Mouse (Mus musculus) cerebellum, adult 2 months (tissue): ENCODE measurements at regions not wholly inside any gene's neighbourhood (a gene's known extent, or its start where the extent isn't known, plus 50 kb on each side); places are given as distances from the start of the nearest gene placed in this dataset.

Source experiments
- DNase-seq, 2 experiments: peaks; one replicate each; pipeline ENCODE4 v3.0.0; 2021
- H3K27ac ChIP-seq: fragments of 200-500 bp; 2 replicates; pipeline ENCODE4 v1.5.1; 2012; ENCODE audit warnings: low read length, control low read depth, inconsistent platforms; ENCODE audit not compliant: insufficient read depth
- H3K27me3 ChIP-seq: fragments of 200-500 bp; 2 replicates; pipeline ENCODE4 v1.6.1; 2012; ENCODE audit warnings: inconsistent platforms, mild to moderate bottlenecking, low read length, moderate library complexity; ENCODE audit not compliant: control insufficient read depth, insufficient read depth
- H3K4me1 ChIP-seq: fragments of 200-500 bp; 2 replicates; pipeline ENCODE4 v1.6.1; 2011; ENCODE audit warnings: low read length; ENCODE audit not compliant: control insufficient read depth, insufficient read depth
- H3K4me3 ChIP-seq: fragments of 200-500 bp; replicated peaks from 2 replicates; pipeline ENCODE3; 2011; ENCODE audit warnings: mild to moderate bottlenecking, low read depth, low read length, control low read depth; ENCODE audit not compliant: insufficient read depth
- CTCF ChIP-seq: fragments of 200-500 bp; IDR thresholded peaks from 2 replicates; pipeline ENCODE4 v1.5.1; 2011; ENCODE audit warnings: low read depth, mild to moderate bottlenecking, control low read depth, low read length, moderate library complexity, borderline replicate concordance; ENCODE audit not compliant: insufficient read depth
- POLR2A ChIP-seq: fragments of 200-500 bp; IDR thresholded peaks from 2 replicates; pipeline ENCODE4 v1.6.1; 2011; ENCODE audit warnings: low read length, control low read depth, borderline replicate concordance; ENCODE audit not compliant: insufficient read depth
- WGBS: fragments of 180-500 bp; shearing (Covaris S2); methylation state at CpG from one replicate; pipeline ENCODE4 v1.1.7; 2018; 5-methylcytosine and 5-hydroxymethylcytosine counted together

DNA sequence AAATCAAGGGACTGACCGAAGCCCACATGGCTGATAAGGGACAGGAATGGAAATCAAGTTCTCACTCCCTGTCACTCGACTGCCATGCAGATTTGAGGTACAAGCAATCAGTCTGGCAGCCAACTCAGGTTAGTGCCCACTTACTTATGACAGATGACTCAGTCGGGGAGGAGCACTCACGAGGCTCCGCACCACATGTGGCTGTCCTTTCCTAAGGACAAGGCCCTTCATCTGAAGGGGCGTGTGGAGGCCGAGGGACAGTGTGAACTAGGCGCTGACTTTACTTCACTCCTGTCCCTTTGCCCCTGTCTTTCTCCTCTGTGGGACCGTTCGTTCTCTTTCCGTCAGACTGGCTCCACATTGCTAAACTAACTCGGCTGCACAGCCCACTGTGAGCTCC is 139.7 kb upstream of the Azi2 start:
- H3K4me3 ChIP-seq: no peak overlapping the region
- no peak for DNase-seq
- H3K4me1 ChIP-seq: peaks cover 18% of the 10 kb centered on the region
- no peaks in the 10 kb centered on the region for H3K27me3 ChIP-seq
- 86% methylated on average over 12 of the region's 12 CpGs for WGBS
- H3K27ac ChIP-seq: no peak overlapping the region
- TF ChIP-seq POLR2A (no peak), CTCF (no peak)

- TF ChIP-seq CTCF (no peak), POLR2A (no peak)
- H3K27me3 ChIP-seq: no peaks in the 10 kb centered on the region
- no peak for DNase-seq
- 70% methylated on average over 8 of the region's 8 CpGs for WGBS
- H3K27ac ChIP-seq: no peak overlapping the region
- no peaks in the 10 kb centered on the region for H3K4me1 ChIP-seq
- H3K4me3 ChIP-seq: no peak overlapping the region
These were observed 143.8 kb upstream of the Azi2 start for GRCm38 (mm10) chr9:117896517-117896916.

DNA sequence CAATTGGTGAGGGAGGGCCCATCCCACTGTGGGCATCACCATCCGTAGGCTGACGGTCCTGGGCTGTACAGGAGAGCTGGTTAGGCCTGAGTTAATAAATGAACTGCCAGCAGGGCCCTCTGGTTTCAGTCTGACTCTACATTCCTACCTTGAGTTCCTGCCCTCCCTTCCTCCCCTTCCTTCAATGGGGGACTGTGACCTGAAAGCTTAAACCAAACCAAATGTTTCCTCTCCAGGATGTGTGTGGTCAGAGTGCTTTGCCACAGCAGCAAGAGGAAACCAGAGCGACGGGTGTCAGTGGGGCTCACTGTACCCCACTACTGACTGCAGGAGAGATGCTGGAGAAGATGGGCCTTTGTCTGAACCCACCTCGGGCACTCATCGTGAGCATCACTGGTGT is 147.7 kb upstream of the Azi2 start:
- TF ChIP-seq CTCF (no peak), POLR2A (no peak)
- H3K27ac ChIP-seq: no peak overlapping the region
- no peaks in the 10 kb centered on the region for H3K4me1 ChIP-seq
- H3K4me3 ChIP-seq: no peak overlapping the region
- DNase-seq: no peak
- 86% methylated on average over 6 of the region's 6 CpGs for WGBS
- no peaks in the 10 kb centered on the region for H3K27me3 ChIP-seq

GRCm38 (mm10) chr9:117873172-117873571 is 167.1 kb upstream of the Azi2 start:
- no peak for DNase-seq
- Histone ChIP-seq H3K27ac (no peak overlapping the region), H3K27me3 (peaks cover 2% of the 10 kb centered on the region; the same call in 1 of the 2 replicates), H3K4me3 (peak overlapping the region; percentile 77), H3K4me1 (no peaks in the 10 kb centered on the region)
- no peak for TF ChIP-seq POLR2A
- no peak for TF ChIP-seq CTCF
- WGBS: 43% methylated on average over 8 of the region's 8 CpGs

DNA sequence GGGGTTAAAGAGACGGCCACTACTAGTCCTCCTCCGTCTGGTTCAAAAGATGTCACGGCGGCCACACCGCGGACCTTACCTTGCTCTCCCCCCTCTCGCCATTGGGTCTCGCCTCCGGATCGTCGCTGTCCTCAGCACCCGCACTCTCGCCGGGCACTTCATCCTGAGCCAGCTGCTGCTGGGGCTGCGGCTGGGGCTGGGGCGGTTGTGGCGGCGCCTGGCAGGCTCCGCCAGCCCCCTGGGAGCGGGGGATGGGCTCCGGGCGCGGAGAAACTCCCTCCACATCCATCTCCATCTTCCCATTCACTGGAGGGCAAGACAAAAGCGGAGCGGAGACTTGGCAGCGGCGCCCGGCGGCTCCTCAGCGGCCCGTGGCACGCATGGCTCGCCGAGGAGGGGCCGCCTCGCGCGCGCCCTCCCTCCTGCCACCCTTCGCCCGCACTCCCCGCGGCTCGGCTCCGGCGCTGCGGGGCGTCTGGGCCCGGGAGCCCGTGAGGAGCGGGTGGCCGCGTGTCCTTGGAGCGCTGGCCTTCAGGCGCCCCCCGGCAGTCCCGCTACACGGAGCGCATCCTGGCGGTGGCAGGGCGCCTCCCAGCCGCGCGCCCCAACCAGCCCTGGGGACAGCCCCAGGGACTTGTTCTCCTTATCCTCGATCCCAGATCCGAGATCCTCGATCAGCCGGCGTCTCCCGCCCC is 167.8 kb upstream of the Azi2 start:
- H3K27me3 ChIP-seq: peaks cover 2% of the 10 kb centered on the region; the same call in 1 of the 2 replicates
- WGBS: under 1% methylated on average over 69 of the region's 70 CpGs
- TF ChIP-seq POLR2A (no peak), CTCF (no peak)
- peak; percentile 39 to 61 for DNase-seq
- H3K4me1 ChIP-seq: no peaks in the 10 kb centered on the region
- no peak overlapping the region for H3K27ac ChIP-seq
- H3K4me3 ChIP-seq: peak overlapping the region; percentile 77

- H3K4me1 ChIP-seq: no peaks in the 10 kb centered on the region
- H3K4me3 ChIP-seq: peak overlapping the region; percentile 77
- under 1% methylated on average over 15 of the region's 15 CpGs for WGBS
- peaks cover 2% of the 10 kb centered on the region; the same call in 1 of the 2 replicates for H3K27me3 ChIP-seq
- DNase-seq: peak; percentile 27 to 44
- TF ChIP-seq CTCF: no peak
- no peak for TF ChIP-seq POLR2A
- no peak overlapping the region for H3K27ac ChIP-seq
These were observed 168.3 kb upstream of the Azi2 start for GRCm38 (mm10) chr9:117872021-117872386.

- Histone ChIP-seq H3K4me3 (no peak overlapping the region), H3K27ac (no peak overlapping the region), H3K27me3 (peaks cover 2% of the 10 kb centered on the region; the same call in 1 of the 2 replicates), H3K4me1 (no peaks in the 10 kb centered on the region)
- TF ChIP-seq POLR2A (no peak), CTCF (no peak)
- DNase-seq: no peak
- WGBS: 53% methylated on average over 11 of the region's 11 CpGs
These were observed 169.7 kb upstream of the Azi2 start for GRCm38 (mm10) chr9:117870616-117871015.

- H3K4me1 ChIP-seq: no peaks in the 10 kb centered on the region
- WGBS: 97% methylated on average over 3 of the region's 3 CpGs
- no peak for DNase-seq
- H3K27me3 ChIP-seq: no peaks in the 10 kb centered on the region
- TF ChIP-seq POLR2A (no peak), CTCF (peak; percentile 14; the same call in 1 of the 2 replicates)
- H3K27ac ChIP-seq: no peak overlapping the region
- H3K4me3 ChIP-seq: no peak overlapping the region
These were observed 176.4 kb upstream of the Azi2 start for GRCm38 (mm10) chr9:117863944-117864343.

- Histone ChIP-seq H3K4me3 (no peak overlapping the region), H3K4me1 (no peaks in the 10 kb centered on the region), H3K27ac (no peak overlapping the region), H3K27me3 (no peaks in the 10 kb centered on the region)
- DNase-seq: no peak
- no peak for TF ChIP-seq CTCF
- TF ChIP-seq POLR2A: no peak
- WGBS: 83% methylated on average over 6 of the region's 6 CpGs
These were observed 177.0 kb upstream of the Azi2 start for GRCm38 (mm10) chr9:117863318-117863717.
